Mouse (Mus musculus) thymus, adult 2 months (tissue): Measurements from ENCODE around the gene Pbx1.

ENCODE experiments used
- CTCF ChIP-seq: fragments of 200-500 bp; IDR thresholded peaks from 2 replicates; pipeline ENCODE4 v1.5.1; 2012; ENCODE audit warnings: mild to moderate bottlenecking, control low read depth, low read length, moderate library complexity, borderline replicate concordance; ENCODE audit not compliant: control insufficient read depth, poor library complexity, insufficient read depth; ENCODE audit errors: extremely low read depth
- POLR2A ChIP-seq: fragments of 200-500 bp; IDR thresholded peaks from 2 replicates; pipeline ENCODE4 v1.6.1; 2012; ENCODE audit warnings: mild to moderate bottlenecking, low read length, control low read depth, moderate library complexity; ENCODE audit not compliant: control insufficient read depth, poor library complexity, insufficient read depth; ENCODE audit errors: extremely low read depth

DNA sequence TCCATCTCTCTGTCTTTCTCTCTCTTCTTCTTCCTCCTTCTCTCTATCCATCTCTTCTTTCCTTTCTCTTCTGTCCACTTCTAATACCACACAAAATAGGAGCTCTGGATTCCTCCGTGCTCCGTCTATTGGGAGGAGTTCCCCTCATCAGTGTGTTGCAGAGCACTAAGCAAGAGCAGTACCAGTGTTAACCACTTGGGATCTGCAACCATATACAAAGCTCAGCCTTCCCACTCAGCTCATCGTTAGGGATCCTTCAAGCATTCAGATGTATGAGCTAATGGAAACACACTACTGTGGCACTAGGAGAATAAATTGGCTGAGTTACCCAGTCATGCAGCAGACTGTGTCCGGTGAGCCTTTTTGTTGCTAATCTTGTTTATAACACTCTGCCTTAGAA, 314.7 kb downstream of the Pbx1 start:
- TF ChIP-seq CTCF: no peak
- TF ChIP-seq POLR2A: no peak
